Mouse (Mus musculus) kidney, postnatal 4 days (tissue): ENCODE data around the gene Eipr1.

Experiments
- DNase-seq, 2 experiments: peaks; one replicate each; pipeline ENCODE4 v3.0.0; 2021; ENCODE audit warnings: mixed read lengths in 2 of 2

Eipr1 gene

DNA sequence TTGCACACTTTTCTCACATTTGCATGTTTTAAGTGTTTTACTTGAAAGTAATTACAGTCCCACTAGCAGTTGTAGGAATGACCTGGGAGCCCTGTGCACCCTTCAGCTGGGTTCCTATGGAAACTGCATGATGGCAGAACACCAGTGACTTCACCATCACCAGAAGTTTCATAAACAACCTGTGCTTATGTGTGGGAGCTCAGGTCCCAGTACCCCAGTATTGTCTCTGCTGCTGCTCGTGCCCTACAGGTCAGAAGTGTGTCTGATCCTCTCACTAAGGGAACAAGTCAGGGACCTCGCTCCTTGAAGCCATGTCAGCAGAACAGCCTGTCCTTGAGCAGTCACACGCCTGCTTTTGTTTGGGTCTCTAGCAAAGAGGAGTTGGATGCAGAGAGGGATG, 78.9 kb downstream of the Eipr1 start:
- DNase-seq, result no peak

DNA sequence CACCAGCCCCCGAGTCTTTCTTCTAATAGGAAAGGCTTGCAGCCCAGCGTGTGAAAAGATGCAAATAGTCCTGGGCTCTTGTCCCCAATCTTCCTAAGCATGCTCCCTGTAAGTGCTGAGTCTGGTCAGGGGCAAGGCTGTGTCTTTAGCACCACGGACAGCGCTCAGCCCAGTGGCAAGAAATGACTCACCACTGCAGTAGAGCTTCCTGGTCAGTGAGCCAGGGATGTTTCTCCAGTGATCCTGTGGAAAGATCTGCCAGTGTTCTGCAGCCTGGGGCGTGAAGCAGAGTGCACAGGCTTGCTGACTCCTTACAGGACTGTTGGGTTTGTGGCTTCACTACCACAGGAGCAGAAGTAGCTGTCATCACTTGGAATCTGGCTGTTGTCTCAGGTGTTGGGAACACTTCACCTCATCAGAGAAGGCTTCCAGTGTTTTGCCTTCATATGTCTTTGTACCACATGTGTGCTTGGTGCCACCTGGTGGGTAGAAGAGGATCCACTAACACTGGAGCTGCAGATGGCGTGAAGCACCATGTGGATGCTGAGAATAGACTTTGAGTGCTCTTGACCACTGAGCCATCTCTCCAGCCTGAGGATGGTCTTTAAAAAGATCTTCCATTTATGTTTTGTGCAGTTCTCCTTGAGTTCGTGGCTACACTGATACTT, 79.6 kb downstream of the Eipr1 start:
- peak; percentile 89 to 90 for DNase-seq

DNA sequence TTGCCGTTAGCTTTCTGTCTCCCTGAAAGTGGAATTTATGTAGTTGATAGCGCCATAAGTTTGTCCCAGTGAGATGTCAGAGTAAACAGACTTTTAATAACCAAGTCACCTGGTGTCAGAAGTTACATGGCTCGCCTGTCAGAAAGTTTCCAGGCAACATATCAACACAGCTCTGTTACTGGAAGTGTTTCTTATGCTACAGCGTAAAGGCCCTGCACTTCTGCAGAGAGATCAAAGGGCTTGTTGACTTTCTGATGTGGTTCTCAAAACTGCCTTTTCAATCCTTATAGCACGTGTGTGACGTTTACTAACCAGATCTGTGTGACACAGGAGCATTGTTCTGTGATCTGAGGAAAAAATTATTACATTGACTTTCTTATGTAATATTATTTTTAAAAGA, 82.7 kb downstream of the Eipr1 start:
- DNase-seq, result no peak

DNA sequence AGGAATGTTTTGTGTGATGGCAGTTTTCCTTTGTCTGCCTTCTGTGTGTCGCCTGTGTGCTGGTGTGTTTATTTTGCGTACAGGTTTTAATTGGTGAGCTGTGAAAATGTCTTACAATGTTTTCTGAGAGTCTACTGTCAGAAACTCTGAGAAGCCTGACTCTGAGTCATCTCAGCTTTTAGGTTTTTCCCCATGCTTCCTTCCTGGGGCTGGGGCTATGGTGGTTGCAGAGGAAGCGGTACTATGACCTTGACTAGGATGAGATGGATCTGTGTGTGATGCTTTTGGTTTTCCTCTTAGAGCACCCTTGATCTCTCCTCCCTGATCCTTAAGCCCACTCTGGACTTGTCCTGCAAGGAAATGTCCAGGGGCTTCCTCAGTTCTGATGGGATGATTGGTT, 84.1 kb downstream of the Eipr1 start:
- no peak for DNase-seq

DNA sequence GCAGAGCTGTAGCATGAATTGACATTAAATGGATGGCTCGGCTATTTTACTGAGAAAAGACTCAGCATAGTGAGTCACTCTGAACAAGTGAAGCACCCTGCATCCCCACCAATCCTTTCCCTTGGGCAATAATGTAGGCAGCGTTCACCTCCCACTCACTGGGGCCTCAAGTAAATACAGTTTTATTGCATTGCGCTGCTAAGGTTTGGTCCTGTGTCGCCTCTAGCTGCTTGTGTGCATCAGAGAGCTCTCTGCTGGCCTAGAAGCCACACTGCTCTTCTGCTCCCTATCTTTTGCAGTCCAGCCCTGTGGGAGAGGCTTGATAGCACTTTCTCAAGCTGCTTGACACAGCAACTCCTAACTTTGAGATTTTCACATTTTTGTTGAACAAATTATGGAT, 86.7 kb downstream of the Eipr1 start:
- peak in 1 of 2 experiments; percentile 12 for DNase-seq

DNA sequence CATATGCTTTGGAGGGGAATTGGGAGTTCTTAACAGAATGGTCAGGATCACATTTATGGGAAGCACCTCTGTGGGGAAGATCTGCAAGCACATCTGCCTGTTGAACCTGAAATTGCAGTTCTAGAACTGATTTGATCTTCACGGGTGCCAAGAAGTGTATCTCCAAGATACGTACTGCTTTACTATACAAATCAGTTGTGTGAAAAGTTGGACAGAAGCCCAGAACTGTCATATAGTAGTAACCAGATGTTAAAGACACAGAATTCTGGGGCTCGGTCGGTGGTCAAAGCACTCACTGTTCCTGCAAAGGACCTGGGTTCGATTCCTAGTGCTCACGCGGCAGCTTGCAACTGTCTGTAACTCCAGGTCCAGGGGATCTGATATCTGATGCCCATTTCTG, 87.4 kb downstream of the Eipr1 start:
- DNase-seq, result no peak

DNA sequence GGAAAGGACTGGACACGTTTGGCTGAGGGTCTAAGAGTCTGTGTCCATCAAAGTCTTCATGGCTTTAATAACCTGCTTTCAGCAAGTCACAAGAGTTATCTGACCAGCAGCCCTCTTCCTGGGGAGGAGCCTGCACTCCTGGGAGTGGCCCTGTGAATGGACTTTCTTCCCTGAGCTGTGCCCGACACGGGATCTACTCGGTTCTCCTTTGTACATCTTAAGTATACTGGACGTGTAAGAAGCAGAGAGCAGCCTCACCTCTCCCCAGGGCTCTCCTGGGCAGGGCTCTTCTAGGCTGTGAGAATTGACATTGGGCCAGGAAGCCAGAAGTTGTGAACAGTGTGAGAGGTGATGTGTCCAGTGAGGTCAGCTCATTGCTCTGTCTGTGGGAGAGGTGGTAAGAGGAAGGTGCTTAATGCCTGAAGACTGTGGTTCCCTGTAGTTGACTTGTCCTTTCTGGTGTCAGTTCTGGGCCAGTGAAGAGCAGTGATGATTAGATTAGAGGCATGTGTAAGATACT, 89.6 kb downstream of the Eipr1 start:
- no peak for DNase-seq

DNA sequence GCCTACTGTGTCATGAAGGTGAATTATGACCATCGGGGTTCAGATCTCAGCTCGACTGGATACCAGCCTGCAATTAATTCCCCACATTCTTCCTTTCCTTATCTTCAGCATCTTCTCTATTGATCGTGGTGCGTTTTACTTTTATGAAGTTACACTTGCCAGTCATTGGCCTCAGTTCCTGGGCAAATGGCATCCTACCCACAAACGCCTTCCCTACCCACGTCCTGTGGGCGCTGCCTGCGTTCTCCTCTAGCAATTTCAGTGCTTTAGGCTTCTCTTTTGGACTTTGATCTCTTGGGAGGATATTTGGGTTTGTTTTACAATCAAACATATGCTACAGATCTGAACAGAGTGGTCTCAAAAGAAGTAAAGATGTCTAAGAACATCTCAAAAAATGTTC, 94.2 kb downstream of the Eipr1 start:
- no peak for DNase-seq

DNA sequence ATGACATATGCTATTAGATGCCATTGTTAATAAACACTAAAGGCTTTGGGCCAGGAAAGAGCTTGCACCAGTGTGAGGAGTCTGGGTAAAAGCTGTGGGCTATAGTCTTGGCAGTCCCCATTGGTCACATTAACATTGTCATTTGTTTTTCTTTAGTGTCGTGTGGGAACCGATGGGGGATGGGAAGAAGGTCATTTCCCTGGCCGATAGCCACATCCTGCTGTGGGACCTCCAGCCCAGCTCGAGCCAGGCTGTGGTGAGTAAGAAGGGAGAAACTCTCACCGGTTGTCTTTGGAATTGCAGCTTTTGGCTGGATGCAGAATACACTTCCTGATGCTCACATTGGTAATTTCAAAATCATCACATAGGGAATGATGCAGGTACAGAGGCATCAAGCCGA, 95.8 kb downstream of the Eipr1 start:
- DNase-seq, result peak; percentile 31 to 45

DNA sequence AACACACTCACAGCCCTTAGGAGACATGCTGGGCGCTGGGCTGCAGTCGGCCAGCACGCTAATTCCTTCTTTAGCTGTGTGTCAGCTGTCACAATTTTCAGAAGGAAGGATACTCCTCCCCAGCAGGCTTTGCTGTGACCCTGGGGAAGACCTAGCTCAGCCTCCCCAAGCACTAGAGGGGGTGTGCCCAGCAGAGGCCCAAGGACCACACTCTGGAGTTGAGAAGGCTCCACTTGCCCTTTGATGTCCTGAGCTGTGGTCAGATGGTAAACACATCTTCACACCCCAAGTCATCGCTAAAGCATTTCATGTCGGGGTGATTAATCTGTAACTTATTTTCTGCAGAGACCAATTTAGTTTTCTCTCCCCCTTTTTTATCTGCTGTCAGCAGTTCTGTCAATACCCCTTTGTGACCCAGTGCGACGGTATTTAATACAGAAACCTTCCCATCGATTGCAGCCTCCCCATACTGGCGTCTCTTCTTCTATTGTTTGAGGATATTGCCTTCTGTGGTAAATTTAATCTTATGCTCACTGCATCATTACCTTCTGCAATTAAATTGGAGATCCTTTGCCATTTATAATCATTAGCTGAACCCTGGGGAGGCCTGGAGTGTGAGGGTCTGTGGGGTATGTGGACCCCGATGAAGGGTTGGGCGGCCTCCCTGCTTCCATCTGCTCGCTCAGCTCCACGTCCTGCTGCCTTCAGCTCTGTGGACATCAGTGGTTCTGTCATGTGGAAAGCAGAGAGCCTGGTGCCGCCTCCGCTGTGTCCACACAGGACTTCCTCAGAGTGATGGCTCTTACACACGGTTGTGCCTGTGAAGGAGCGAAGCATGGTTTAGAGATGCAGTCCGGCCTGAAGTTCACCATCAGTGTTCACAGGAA, 97.4 kb downstream of the Eipr1 start:
- no peak for DNase-seq

DNA sequence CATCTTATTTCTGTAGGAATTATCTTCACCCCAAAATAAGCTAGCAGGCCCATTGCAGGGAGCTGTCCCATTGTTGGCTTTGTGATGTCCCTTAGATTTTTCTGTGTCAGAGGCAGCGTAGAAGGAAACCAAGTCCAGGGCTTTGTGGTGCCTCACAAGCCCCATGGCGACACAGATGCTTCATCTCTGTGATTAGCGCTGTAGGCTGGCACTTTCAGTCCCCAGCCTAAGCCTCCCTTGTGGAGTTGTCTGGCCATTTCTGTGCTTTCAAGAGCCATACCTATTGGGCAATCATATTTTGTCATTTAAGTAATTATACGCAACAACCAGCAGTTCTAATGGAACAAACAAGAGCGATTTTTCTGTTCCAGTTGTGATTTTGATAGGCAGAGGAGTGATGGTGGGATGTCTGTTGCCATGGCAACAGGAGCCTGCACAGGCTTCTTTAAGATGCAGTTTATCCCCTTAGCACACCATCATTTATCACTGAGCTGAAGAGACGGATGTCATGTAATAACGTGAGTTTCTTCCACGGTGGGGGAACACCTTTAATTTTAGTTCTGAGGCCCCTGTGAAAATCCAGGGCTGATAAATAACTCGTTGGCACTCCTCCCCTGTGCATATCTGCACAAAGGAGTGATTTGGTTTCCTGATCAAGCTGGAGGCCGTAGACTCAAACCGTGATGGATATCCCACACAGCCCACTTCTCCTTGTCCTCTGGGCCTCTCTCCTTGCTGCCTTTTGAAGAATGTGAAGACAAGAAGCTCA, 108.1 kb downstream of the Eipr1 start:
- DNase-seq, result no peak

DNA sequence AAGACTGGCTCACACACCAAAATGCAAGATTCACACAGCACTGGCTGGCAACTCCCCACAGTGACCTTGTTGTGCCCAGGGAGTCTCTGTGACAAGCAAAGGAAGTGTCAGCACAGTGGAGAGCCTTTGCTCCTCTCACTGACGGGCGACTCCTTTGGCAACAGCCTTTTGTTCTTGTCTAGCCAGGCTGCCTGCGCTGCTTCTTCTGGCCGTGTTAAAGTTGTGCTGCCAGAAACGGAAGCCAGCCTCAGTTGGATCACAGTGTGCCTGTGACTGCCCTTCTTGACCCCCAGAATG, 108.6 kb downstream of the Eipr1 start:
- DNase-seq, result no peak

DNA sequence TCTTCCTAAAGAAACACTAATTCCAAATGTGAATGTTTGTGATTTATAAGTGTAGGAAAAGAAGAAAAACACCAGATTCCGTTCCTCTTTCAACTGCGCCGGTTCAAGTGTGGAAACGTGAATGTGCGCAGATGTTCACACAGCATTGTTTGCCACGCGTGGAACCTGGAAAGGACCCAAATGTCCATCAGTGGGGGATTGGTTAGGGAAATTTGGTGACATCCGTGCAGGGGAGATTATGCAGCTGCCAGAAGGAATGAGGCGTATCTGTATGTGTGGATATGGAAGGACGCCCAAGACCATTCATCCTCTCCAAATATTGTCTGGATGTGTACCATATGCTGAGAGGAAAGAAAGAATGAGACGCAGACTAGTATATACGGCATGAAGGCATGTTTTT, 111.7 kb downstream of the Eipr1 start:
- DNase-seq, result peak; percentile 64 to 69

DNA sequence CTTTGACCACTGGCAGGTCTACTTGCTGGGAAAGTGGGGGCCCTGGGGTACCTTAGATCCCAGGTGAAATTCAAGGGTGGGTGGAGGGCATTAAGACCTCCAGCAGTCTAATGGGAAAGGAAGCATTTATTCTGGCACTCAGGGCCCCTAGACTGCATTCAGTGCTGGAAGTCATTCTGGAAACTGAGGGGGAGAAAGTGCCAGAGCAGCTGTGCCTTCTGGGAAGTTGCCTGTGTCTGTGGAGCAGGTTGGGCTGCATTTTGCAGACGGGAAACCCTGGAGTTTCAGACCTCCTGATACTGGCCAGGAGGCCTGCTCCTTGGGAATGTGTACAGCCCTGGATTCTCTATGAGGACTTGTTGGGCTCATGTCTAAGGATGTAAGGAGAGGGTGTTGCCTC, 114.5 kb downstream of the Eipr1 start:
- no peak for DNase-seq

DNA sequence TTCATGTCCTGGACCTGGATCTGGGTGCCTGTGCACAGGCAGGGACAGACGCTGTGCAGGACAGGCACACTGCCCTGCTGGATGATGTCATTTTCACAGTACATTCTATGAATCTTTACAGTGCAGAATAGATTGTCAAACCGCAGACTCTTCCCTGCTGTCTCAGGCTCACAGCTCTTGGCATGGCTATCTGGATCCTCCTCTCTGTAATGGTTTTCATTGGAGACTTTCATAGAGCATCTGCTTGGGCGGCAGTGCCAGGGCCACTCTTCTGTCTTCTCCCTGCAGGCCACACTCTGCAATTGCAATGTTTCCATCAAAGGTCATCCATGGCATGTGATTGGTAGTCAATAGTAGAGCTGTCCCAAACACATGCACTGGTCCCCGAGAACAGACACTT, 117.2 kb downstream of the Eipr1 start:
- no peak for DNase-seq

DNA sequence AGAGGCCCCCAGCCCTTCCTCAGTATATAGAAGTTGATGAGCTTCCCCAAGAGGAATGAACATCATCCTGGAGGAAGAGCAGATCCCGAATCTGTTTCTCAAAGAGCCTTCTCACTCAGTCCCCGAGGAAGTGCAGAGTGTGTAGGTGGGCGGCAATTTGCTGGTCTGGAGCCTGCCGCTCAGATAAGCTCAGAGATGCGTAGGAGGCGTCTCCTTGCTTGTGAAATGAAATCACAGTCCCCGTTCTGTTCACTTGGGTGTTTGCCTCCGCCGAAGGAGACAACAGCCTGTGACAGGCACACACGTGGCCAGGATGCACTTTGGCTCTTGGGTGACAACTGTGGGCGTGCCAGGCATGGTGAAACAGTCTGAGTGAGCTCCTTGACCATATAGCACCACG, 120.7 kb downstream of the Eipr1 start:
- DNase-seq, result peak; percentile 36 to 52

DNA sequence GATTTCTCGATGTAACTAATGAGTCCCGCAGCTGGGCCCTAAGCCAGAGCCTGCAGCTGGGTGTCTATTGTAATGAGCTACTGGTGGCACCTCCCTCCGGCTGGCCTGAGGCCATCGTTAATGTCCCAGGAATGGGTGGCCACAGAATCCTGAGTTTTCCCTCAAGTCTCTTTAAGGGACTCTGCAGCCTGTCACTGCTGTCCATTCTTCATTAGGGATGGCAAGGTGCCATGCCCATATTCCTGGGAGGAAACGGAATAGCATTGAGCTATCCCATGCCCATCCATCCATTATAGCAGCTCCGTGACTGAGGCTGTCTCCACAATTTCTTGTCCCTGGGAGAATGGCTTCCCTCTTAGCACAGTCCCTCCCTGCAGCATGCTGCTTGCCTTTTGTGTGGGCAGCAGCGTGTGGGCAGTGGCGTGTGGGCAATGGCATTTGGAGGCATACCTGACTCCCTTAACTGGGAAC, 123.2 kb downstream of the Eipr1 start:
- DNase-seq, result peak; percentile 20 to 53

DNA sequence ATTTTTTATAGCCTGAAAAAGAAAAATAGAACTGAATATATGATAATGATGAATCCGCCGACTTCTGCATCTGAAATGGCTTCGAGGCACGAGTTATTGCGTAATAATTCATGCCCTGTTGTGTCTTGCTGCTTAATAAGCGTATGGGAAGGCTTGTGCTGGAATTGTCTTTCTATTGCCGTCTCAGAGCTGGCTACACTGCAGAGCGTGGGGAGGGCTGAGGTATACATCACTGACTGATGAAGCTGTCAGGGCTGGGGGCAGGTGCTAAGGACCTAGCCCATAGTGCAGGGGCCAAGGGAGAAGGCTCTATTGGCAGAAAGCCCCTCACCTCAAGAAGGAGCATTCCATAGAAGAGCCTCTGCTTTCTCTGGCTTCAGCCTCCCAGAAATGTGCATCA, 123.9 kb downstream of the Eipr1 start:
- no peak for DNase-seq

DNA sequence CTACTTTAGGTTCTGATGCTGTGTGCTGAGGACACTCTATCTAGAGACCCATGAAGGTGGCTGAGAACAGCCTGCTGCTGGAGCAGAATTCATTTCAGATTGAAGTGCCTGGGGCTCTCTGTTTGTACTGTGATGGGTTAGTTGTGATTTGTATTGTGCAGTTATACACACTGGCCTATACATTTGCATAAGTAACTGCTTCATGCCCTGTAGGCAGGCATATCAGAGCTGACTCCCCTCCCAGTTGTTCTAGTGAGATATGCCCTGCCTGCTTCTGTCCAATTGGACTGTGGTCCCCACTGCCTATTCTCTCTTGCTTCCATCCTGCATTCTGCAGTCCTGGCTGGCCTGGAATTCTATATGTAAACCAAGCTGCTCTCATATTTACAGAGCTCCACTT, 128.9 kb downstream of the Eipr1 start:
- DNase-seq, result no peak

DNA sequence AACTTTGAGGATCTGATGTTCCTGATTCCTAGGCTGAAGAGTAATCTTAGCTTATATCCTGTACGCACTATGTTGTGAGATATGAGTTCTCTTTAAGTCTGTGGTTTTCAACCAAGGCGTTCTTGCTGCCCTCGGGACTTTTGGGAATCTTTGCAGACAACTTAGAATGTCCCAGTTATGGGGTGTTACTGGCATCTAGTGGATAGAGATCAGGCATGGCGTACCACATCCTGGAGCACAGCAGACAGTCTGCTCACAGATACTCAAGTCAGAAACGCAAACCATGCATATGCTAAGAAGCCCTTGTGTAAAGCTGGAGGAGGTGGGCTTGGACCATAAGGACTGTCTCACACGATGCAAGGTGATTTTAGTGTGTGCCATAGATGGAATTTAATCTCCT, 136.1 kb downstream of the Eipr1 start:
- no peak for DNase-seq

DNA sequence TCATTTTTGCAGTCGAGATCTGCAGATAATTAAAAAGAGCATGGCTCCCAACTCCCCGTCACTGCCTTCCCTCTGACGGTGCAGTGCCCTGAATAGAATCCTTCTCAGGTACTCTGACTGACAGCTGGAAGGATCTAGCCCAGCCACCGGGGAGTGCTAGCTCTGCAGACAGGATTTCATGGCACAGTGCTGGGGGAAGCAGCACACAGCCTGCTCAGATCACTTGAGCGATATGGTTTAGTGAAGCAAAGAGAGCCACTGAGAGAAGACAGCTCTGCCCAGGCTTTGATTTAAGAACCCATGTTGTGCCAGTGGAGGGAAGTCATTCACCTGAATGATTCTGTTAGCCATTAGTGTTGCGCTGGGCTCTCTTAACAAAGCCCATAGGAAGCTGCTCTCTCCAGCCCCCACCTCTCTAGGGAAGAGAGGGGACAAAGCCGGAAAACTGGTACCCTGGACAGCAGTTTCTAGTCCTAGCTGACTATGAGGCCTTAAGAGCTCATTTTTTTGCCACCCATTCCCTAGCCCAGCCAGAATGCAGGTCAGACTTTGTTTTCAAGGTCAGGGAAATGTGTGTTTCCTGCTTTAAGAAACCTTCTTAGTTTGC, 137.6 kb downstream of the Eipr1 start:
- peak; percentile 45 to 62 for DNase-seq

DNA sequence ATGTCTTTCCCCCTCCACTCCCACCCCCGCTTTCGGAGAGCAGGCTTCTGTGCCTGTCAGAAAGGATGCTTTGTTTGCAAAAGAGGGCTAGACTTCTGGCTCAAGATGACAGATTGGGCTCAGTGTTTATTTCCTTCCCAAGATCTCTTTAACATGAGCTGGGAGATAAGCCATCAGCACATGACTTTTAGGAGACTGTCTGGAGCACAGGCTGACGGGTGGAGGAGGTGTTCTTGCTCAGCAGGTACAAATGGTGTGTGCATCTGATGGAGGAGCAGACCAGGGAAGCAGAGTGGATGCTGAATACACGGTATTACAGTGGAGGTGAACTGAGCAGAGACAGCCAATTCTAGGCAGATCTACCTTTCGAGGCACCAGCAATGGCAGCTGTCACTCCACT, 139.9 kb downstream of the Eipr1 start:
- no peak for DNase-seq

DNA sequence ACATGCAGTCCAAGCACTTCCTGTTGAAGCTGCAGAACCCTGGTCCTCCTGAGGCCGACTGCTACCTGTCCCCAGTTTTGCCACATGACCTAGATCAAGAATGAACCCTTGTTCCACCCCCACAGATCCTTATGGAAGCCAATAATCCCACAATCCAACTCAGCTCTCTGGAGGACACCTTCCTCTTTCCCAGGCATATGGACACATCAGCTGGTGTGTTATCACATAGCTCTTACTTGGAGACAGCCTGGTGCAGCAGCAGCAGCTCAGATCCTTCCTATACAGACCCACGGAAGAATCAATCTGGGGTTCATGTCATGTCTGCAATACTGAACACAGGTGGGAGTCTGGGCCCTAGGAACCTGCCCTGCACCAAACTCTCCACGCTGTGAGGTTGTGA, 145.0 kb downstream of the Eipr1 start:
- DNase-seq, result no peak
